15 mouse cellular contexts compared by ENCODE assay signal in genomic region chr14:60659498-60659897, GRCm38 (mm10). TPM values are rescaled to one million over a fixed set of nuclear protein-coding genes. Genes with fewer than 3 reads are reported as not detected.
DNase-seq lines count a peak whose midpoint lies in the region; ATAC-seq and TF ChIP-seq lines count a peak whose summit lies in the region.
"Had no signal": no experiment of that assay in that cellular context is flagged by ENCODE, and none has a peak within 500 bp of the region (broad histone marks: within the 10 kb centered on the region; RNA-seq: fewer than 3 reads in every experiment).

No protein-coding gene starts in this region.

- peaks cover 34% of the 10 kb centered on the region for H3K4me1 ChIP-seq in forebrain, embryonic 15.5 days
- H3K4me1 ChIP-seq in forebrain, embryonic 13.5 days, result peaks cover 44% of the 10 kb centered on the region
- no peaks in the 10 kb centered on the region for H3K4me1 ChIP-seq in stomach, postnatal 0 days (replicated peaks; ENCODE audit: control insufficient read depth, insufficient read depth)
- peaks cover 1% of the 10 kb centered on the region for H3K4me1 ChIP-seq in heart, adult 2 months (ENCODE audit: control insufficient read depth, insufficient read depth, low read length)

- no peak for TF ChIP-seq POLR2A in heart, adult 2 months (IDR thresholded peaks at IDR 0.05; ENCODE audit: insufficient read depth, low read depth, low read length)

- no peaks in the 10 kb centered on the region for H3K9me3 ChIP-seq in forebrain, embryonic 15.5 days
- H3K9me3 ChIP-seq in forebrain, embryonic 13.5 days (replicated peaks), result no peaks in the 10 kb centered on the region
- no peaks in the 10 kb centered on the region for H3K9me3 ChIP-seq in stomach, postnatal 0 days (ENCODE audit: control insufficient read depth, low read length)
- H3K9me3 ChIP-seq: embryonic facial prominence, embryonic 10.5 days; hindbrain, embryonic 13.5 days; limb, embryonic 12.5 days; midbrain, embryonic 13.5 days; neural tube, embryonic 13.5 days had no signal

- 0 out of 2 replicates have a peak, but pooled peaks have one; percentile 9 for ATAC-seq in forebrain, embryonic 15.5 days (replicated peaks)
- no peak for ATAC-seq in forebrain, embryonic 13.5 days
- ATAC-seq in frontal cortex, adult (ENCODE audit: low TSS enrichment), result peak; percentile 66
- ATAC-seq in stomach, postnatal 0 days (ENCODE audit: low FRiP score, low TSS enrichment), result no peak
- ATAC-seq: midbrain, embryonic 13.5 days had no signal

- peak; percentile 71 for DNase-seq in layer of hippocampus, adult 9-10 months (ENCODE audit: low spot score)
- peak; percentile 81 to 95 for DNase-seq in left cerebral cortex, postnatal 25 days (ENCODE audit: low spot score in 2 of 2)
- DNase-seq in stomach, postnatal 0 days (ENCODE audit: low spot score), result no peak
- no peak for DNase-seq in embryo, embryonic 10.5 days (ENCODE audit: low spot score)
- DNase-seq in heart, adult 2 months, result no peak
- DNase-seq: lung, embryonic 14.5 days had no signal

- H3K4me3 ChIP-seq in forebrain, embryonic 15.5 days, result no peak overlapping the region
- no peak overlapping the region for H3K4me3 ChIP-seq in forebrain, embryonic 13.5 days
- no peak overlapping the region for H3K4me3 ChIP-seq in stomach, postnatal 0 days (ENCODE audit: low read depth, low read length)
- no peak overlapping the region for H3K4me3 ChIP-seq in heart, adult 2 months
- H3K4me3 ChIP-seq: embryonic facial prominence, embryonic 10.5 days; hindbrain, embryonic 13.5 days; limb, embryonic 12.5 days; midbrain, embryonic 13.5 days; neural tube, embryonic 13.5 days had no signal

- intact Hi-C loops in left cerebral cortex, postnatal 25 days (cut with DNase I), result no loop called here
- intact Hi-C loops in heart, adult 2 months (cut with DNase I), result no loop called here

- no peaks in the 10 kb centered on the region for H3K79me2 ChIP-seq in heart, adult 2 months (replicated peaks; ENCODE audit: control insufficient read depth, insufficient read depth, low read length)

- TF ChIP-seq EP300 in stomach, postnatal 0 days (optimal IDR thresholded peaks at IDR 0.05), result no peak
- TF ChIP-seq EP300 in heart, adult 2 months (IDR thresholded peaks at IDR 0.05; ENCODE audit: insufficient read depth, low read depth, low read length), result no peak

- H3K4me2 ChIP-seq in forebrain, embryonic 15.5 days (replicated peaks), result no peak overlapping the region
- no peak overlapping the region for H3K4me2 ChIP-seq in forebrain, embryonic 13.5 days
- H3K4me2 ChIP-seq in stomach, postnatal 0 days (replicated peaks; ENCODE audit: low read depth), result no peak overlapping the region
- H3K4me2 ChIP-seq: heart, embryonic 11.5 days; hindbrain, embryonic 13.5 days; limb, embryonic 12.5 days; lung, embryonic 14.5 days; midbrain, embryonic 13.5 days; neural tube, embryonic 13.5 days had no signal

- no peak overlapping the region for H3K9ac ChIP-seq in forebrain, embryonic 15.5 days (replicated peaks)
- H3K9ac ChIP-seq in forebrain, embryonic 13.5 days, result no peak overlapping the region
- H3K9ac ChIP-seq in stomach, postnatal 0 days (ENCODE audit: low read length), result no peak overlapping the region
- H3K9ac ChIP-seq in heart, adult 2 months (ENCODE audit: low read depth, low read length), result no peak overlapping the region
- H3K9ac ChIP-seq: hindbrain, embryonic 13.5 days; limb, embryonic 12.5 days; lung, embryonic 14.5 days; midbrain, embryonic 13.5 days; neural tube, embryonic 13.5 days had no signal

- no peak for TF ChIP-seq CTCF in stomach, postnatal 0 days (IDR thresholded peaks at IDR 0.05; ENCODE audit: low read depth)
- no peak for TF ChIP-seq CTCF in heart, adult 2 months (IDR thresholded peaks at IDR 0.05)

- no peaks in the 10 kb centered on the region for H3K27me3 ChIP-seq in forebrain, embryonic 15.5 days
- H3K27me3 ChIP-seq in forebrain, embryonic 13.5 days, result no peaks in the 10 kb centered on the region
- H3K27me3 ChIP-seq in stomach, postnatal 0 days (ENCODE audit: control insufficient read depth, insufficient read depth, low read length), result no peaks in the 10 kb centered on the region
- H3K27me3 ChIP-seq in heart, adult 2 months (ENCODE audit: control insufficient read depth, insufficient read depth, low read length), result no peaks in the 10 kb centered on the region
- H3K27me3 ChIP-seq: hindbrain, embryonic 13.5 days; limb, embryonic 12.5 days; midbrain, embryonic 13.5 days; neural tube, embryonic 13.5 days had no signal

- no peaks in the 10 kb centered on the region for H3K36me3 ChIP-seq in forebrain, embryonic 15.5 days
- H3K36me3 ChIP-seq in forebrain, embryonic 13.5 days (ENCODE audit: poor library complexity, severe bottlenecking), result peaks cover 29% of the 10 kb centered on the region
- no peaks in the 10 kb centered on the region for H3K36me3 ChIP-seq in stomach, postnatal 0 days (ENCODE audit: control insufficient read depth, insufficient read depth, low read length)
- no peaks in the 10 kb centered on the region for H3K36me3 ChIP-seq in heart, adult 2 months (ENCODE audit: control insufficient read depth, insufficient read depth, low read length)
- H3K36me3 ChIP-seq: hindbrain, embryonic 13.5 days; limb, embryonic 12.5 days; neural tube, embryonic 13.5 days had no signal

- WGBS in forebrain, embryonic 15.5 days, result 58% methylated on average over 8 of the region's 8 CpGs
- WGBS in forebrain, embryonic 13.5 days, result 71% methylated on average over 8 of the region's 8 CpGs
- 77% methylated on average over 8 of the region's 8 CpGs for WGBS in stomach, postnatal 0 days
- WGBS in heart, adult 2 months, result 82% methylated on average over 8 of the region's 8 CpGs

- H3K27ac ChIP-seq in forebrain, embryonic 15.5 days (replicated peaks), result no peak overlapping the region
- no peak overlapping the region for H3K27ac ChIP-seq in forebrain, embryonic 13.5 days
- no peak overlapping the region for H3K27ac ChIP-seq in stomach, postnatal 0 days (replicated peaks)
- no peak overlapping the region for H3K27ac ChIP-seq in heart, adult 2 months
- H3K27ac ChIP-seq: embryonic facial prominence, embryonic 10.5 days; hindbrain, embryonic 13.5 days; limb, embryonic 12.5 days; midbrain, embryonic 13.5 days; neural tube, embryonic 13.5 days had no signal

RNA-seq across cellular contexts. Expression of gene Spata13, which starts 25.7 kb away (rescaled TPM):
- 50.1 and 52.6 TPM in 2 replicates for polyA plus RNA-seq in forebrain, embryonic 15.5 days (2015; fragmentation: Nextera tagmentation; extraction: Ambion mirVana)
- 81.7 and 83.0 TPM in 2 replicates for polyA plus RNA-seq in forebrain, embryonic 13.5 days (2015; fragmentation: Nextera tagmentation; extraction: Ambion mirVana)
- 10 to 100 TPM; 17.6 to 25.2 TPM for total RNA-seq in left cerebral cortex, postnatal 25 days (2021)
- 11.2 and 12.2 TPM in 2 replicates for polyA plus RNA-seq in stomach, postnatal 0 days (2015; fragmentation: Nextera tagmentation; extraction: Ambion mirVana)
- total RNA-seq in heart, adult 2 months (2021), result 10 to 100 TPM; 13.1 to 14.7 TPM
- 9.5 and 14.4 TPM in 2 replicates for polyA plus RNA-seq in heart, adult 2 months (2012; rRNA removed)

Comparison
In these comparisons a context has a peak if more than half of its experiments do, and no peak if none do; other contexts are left out.
1. ATAC-seq: peak in forebrain, embryonic 15.5 days (single experiment) and frontal cortex, adult (single experiment); none in forebrain, embryonic 13.5 days (single experiment) and stomach, postnatal 0 days (single experiment).
2. DNase-seq: peak in layer of hippocampus, adult 9-10 months (single experiment) and left cerebral cortex, postnatal 25 days (2 of 2); none in stomach, postnatal 0 days (single experiment), embryo, embryonic 10.5 days (single experiment) and heart, adult 2 months (0 of 2).